Mouse (Mus musculus) brain, embryonic 14.5 days (tissue): ENCODE measurements at regions not wholly inside any gene's neighbourhood (a gene's known extent, or its start where the extent isn't known, plus 50 kb on each side); places are given as distances from the start of the nearest gene placed in this dataset.

ENCODE experiments used
- DNase-seq: peaks from one replicate; pipeline ENCODE4 v3.0.0-alpha.2; 2011; ENCODE audit warnings: low read depth
- CTCF ChIP-seq: fragments of 200-500 bp; IDR thresholded peaks from 2 replicates; pipeline ENCODE4 v1.5.1; 2012; ENCODE audit warnings: inconsistent platforms, mild to moderate bottlenecking, moderate library complexity, borderline replicate concordance; ENCODE audit not compliant: insufficient read depth, insufficient read length; ENCODE audit errors: extremely low read depth
- POLR2A ChIP-seq: fragments of 200-500 bp; IDR thresholded peaks from 2 replicates; pipeline ENCODE4 v1.6.1; 2012; ENCODE audit warnings: mild to moderate bottlenecking, inconsistent platforms, borderline replicate concordance; ENCODE audit not compliant: poor library complexity, insufficient read depth, insufficient read length, severe bottlenecking; ENCODE audit errors: extremely low read depth

- no peak for TF ChIP-seq POLR2A
- TF ChIP-seq CTCF: no peak
- DNase-seq: peak; percentile 47
Measured at GRCm38 (mm10) chr14:35906313-35906712, 94.5 kb upstream of the 4930596D02Rik start.

- peak; percentile 65 for DNase-seq
- TF ChIP-seq CTCF (no peak), POLR2A (no peak)
Measured at GRCm38 (mm10) chr14:35884658-35885273, 73.0 kb upstream of the 4930596D02Rik start.

GRCm38 (mm10) chr14:35874265-35874664, 62.5 kb upstream of the 4930596D02Rik start:
- TF ChIP-seq CTCF: no peak
- no peak for TF ChIP-seq POLR2A
- DNase-seq: peak; percentile 52
